Mouse (Mus musculus): ENCODE measurements at regions not wholly inside any gene's neighbourhood (a gene's known extent, or its start where the extent isn't known, plus 50 kb on each side); places are given as distances from the start of the nearest gene placed in this dataset.
A peak's percentile ranks its signal among the peaks of the same experiment; 100 is the strongest.

- no peak for DNase-seq
Observed at GRCm38 (mm10) chr8:78877423-78877822, 56.5 kb upstream of the Lsm6 start.

- no peak for DNase-seq
Observed at GRCm38 (mm10) chr8:78889708-78890107, 68.8 kb upstream of the Lsm6 start.

GRCm38 (mm10) chr8:78890571-78890970 is 69.6 kb upstream of the Lsm6 start:
- DNase-seq: no peak

GRCm38 (mm10) chr8:78899887-78900286 is 78.9 kb upstream of the Lsm6 start:
- DNase-seq: peak; percentile 40

GRCm38 (mm10) chr8:78903034-78903433 is 82.1 kb upstream of the Lsm6 start:
- DNase-seq: no peak

GRCm38 (mm10) chr8:78907918-78908317 is 87.0 kb upstream of the Lsm6 start:
- DNase-seq: no peak

- DNase-seq: no peak
Observed at GRCm38 (mm10) chr8:78911288-78911873, 90.4 kb upstream of the Lsm6 start.

GRCm38 (mm10) chr8:78912470-78912869 is 91.5 kb upstream of the Lsm6 start:
- DNase-seq: no peak

GRCm38 (mm10) chr8:78913823-78914222 is 92.9 kb upstream of the Lsm6 start:
- no peak for DNase-seq

GRCm38 (mm10) chr8:78930610-78931397 is 97.4 kb upstream of the Zfp827 start:
- no peak for DNase-seq

GRCm38 (mm10) chr8:78932069-78932468 is 96.2 kb upstream of the Zfp827 start:
- no peak for DNase-seq

- DNase-seq: peak; percentile 2
Observed at GRCm38 (mm10) chr8:78940049-78940448, 88.2 kb upstream of the Zfp827 start.

- DNase-seq: no peak
Observed at GRCm38 (mm10) chr8:78941558-78941957, 86.7 kb upstream of the Zfp827 start.

GRCm38 (mm10) chr8:78944367-78944766 is 83.9 kb upstream of the Zfp827 start:
- no peak for DNase-seq

- DNase-seq: no peak
Observed at GRCm38 (mm10) chr8:78945607-78946006, 82.6 kb upstream of the Zfp827 start.

GRCm38 (mm10) chr8:78946085-78946484 is 82.2 kb upstream of the Zfp827 start:
- no peak for DNase-seq

GRCm38 (mm10) chr8:78975034-78975433 is 53.2 kb upstream of the Zfp827 start:
- DNase-seq: no peak

Data from adrenal gland, adult 8-10 months (tissue).